In genomic region chr9:119231552-119231951, GRCm38 (mm10) we compare ENCODE assay signal across 25 mouse cellular contexts. TPM values are rescaled to one million over a fixed set of nuclear protein-coding genes. Genes with fewer than 3 reads are reported as not detected.
DNase-seq lines count a peak whose midpoint lies in the region; ATAC-seq and TF ChIP-seq lines count a peak whose summit lies in the region.
"Had no signal": no experiment of that assay in that cellular context is flagged by ENCODE, and none has a peak within 500 bp of the region (broad histone marks: within the 10 kb centered on the region; RNA-seq: fewer than 3 reads in every experiment).

No protein-coding gene starts in this region.

- H3K27me3 ChIP-seq in MEL (ENCODE audit: control insufficient read depth in 1 of 2, insufficient read depth in 2 of 2, low read length in 2 of 2): no peaks in the 10 kb centered on the region
- no peaks in the 10 kb centered on the region for H3K27me3 ChIP-seq in intestine, embryonic 16.5 days (replicated peaks; ENCODE audit: control insufficient read depth, insufficient read depth, low read length)
- no peaks in the 10 kb centered on the region for H3K27me3 ChIP-seq in liver, embryonic 14.5 days (ENCODE audit: control insufficient read depth, insufficient read depth, low read length)
- H3K27me3 ChIP-seq: CH12.LX; embryonic facial prominence, embryonic 15.5 days; heart, embryonic 13.5 days had no signal

- peaks cover 0 to 2% of the 10 kb centered on the region in 2 experiments; a peak in 2 of 4 replicates for H3K36me3 ChIP-seq in MEL (ENCODE audit: control insufficient read depth in 1 of 2, insufficient read depth in 2 of 2, low read length in 2 of 2)
- no peaks in the 10 kb centered on the region for H3K36me3 ChIP-seq in intestine, embryonic 16.5 days (ENCODE audit: control insufficient read depth, insufficient read depth, low read length)
- no peaks in the 10 kb centered on the region for H3K36me3 ChIP-seq in liver, embryonic 14.5 days (replicated peaks; ENCODE audit: control insufficient read depth, insufficient read depth, low read depth)
- H3K36me3 ChIP-seq: embryonic facial prominence, embryonic 15.5 days; forebrain, embryonic 10.5 days had no signal

- peak in 1 of 2 experiments; percentile 34; a peak in 1 of 4 replicates for TF ChIP-seq EP300 in MEL (IDR thresholded peaks at IDR 0.05; ENCODE audit: low read depth in 1 of 2, low read length in 2 of 2)
- no peak for TF ChIP-seq EP300 in liver, embryonic 14.5 days (IDR thresholded peaks at IDR 0.05; ENCODE audit: low read depth)

- TF ChIP-seq RAD21 in MEL (IDR thresholded peaks at IDR 0.05; ENCODE audit: low read depth, low read length): no peak

- H3K4me2 ChIP-seq in intestine, embryonic 16.5 days (ENCODE audit: low read depth, low read length): no peak overlapping the region
- 0 out of 2 replicates have a peak overlapping the region, but pooled peaks have one; percentile 20 for H3K4me2 ChIP-seq in liver, embryonic 14.5 days (ENCODE audit: low read depth)
- H3K4me2 ChIP-seq: embryonic facial prominence, embryonic 15.5 days; heart, embryonic 13.5 days had no signal

- peak; percentile 64; the same call in 1 of the 2 replicates for ATAC-seq in intestine, embryonic 16.5 days
- ATAC-seq in liver, embryonic 14.5 days (ENCODE audit: insufficient read depth): peak; percentile 58; the same call in 1 of the 2 replicates
- peak; percentile 41; the same call in 1 of the 2 replicates for ATAC-seq in megakaryocyte-erythroid progenitor cell, adult 5-6 weeks (replicated peaks; ENCODE audit: low FRiP score, low TSS enrichment, poor library complexity, severe bottlenecking)
- ATAC-seq: forebrain, embryonic 14.5 days; hindbrain, embryonic 16.5 days had no signal

- H3K9me3 ChIP-seq in MEL (replicated peaks; ENCODE audit: insufficient read depth, low read length): no peaks in the 10 kb centered on the region
- H3K9me3 ChIP-seq in intestine, embryonic 16.5 days (ENCODE audit: control insufficient read depth, low read length): no peaks in the 10 kb centered on the region
- H3K9me3 ChIP-seq in liver, embryonic 14.5 days (ENCODE audit: control insufficient read depth, low read length): no peaks in the 10 kb centered on the region
- H3K9me3 ChIP-seq: embryonic facial prominence, embryonic 15.5 days; forebrain, embryonic 10.5 days; heart, embryonic 13.5 days had no signal

- H3K4me1 ChIP-seq in MEL (ENCODE audit: control insufficient read depth in 1 of 2, insufficient read depth in 2 of 2, low read length in 2 of 2): peaks cover 3 to 19% of the 10 kb centered on the region in 2 experiments; a peak in 3 of 4 replicates
- H3K4me1 ChIP-seq in intestine, embryonic 16.5 days (ENCODE audit: control insufficient read depth, insufficient read depth, low read length): no peaks in the 10 kb centered on the region; the same call in 1 of the 2 replicates
- peaks cover 6 to 17% of the 10 kb centered on the region in 2 experiments; a peak in 2 of 4 replicates for H3K4me1 ChIP-seq in liver, embryonic 14.5 days (replicated peaks; ENCODE audit: control insufficient read depth in 2 of 2, insufficient read depth in 2 of 2, low read length in 1 of 2)
- H3K4me1 ChIP-seq: embryonic facial prominence, embryonic 15.5 days; forebrain, embryonic 10.5 days; heart, embryonic 13.5 days had no signal

- no peak overlapping the region for H3K27ac ChIP-seq in MEL (ENCODE audit: control insufficient read depth, low read depth, low read length)
- H3K27ac ChIP-seq in intestine, embryonic 16.5 days (ENCODE audit: low read length): 0 out of 2 replicates have a peak overlapping the region, but pooled peaks have one; percentile 12
- no peak overlapping the region for H3K27ac ChIP-seq in liver, embryonic 14.5 days
- H3K27ac ChIP-seq: embryonic facial prominence, embryonic 15.5 days; forebrain, embryonic 10.5 days; heart, embryonic 13.5 days had no signal

- H3K4me3 ChIP-seq in MEL (ENCODE audit: control insufficient read depth in 1 of 2, insufficient read depth in 1 of 2, low read depth in 2 of 2, low read length in 2 of 2): no peak overlapping the region
- peak overlapping the region; percentile 13 for H3K4me3 ChIP-seq in intestine, embryonic 16.5 days (ENCODE audit: low read length)
- H3K4me3 ChIP-seq in liver, embryonic 14.5 days (ENCODE audit: insufficient read depth in 1 of 2, low read depth in 2 of 2, low read length in 2 of 2): no peak overlapping the region
- H3K4me3 ChIP-seq: embryonic facial prominence, embryonic 15.5 days; erythroblast, embryonic 14.5 days; forebrain, embryonic 10.5 days; heart, embryonic 13.5 days had no signal

- DNase-seq in MEL (ENCODE audit: low read depth, low spot score): peak; percentile 19
- no peak for DNase-seq in liver, embryonic 14.5 days (ENCODE audit: low read depth in 3 of 3, low spot score in 3 of 3)
- no peak for DNase-seq in gastrocnemius, postnatal 25 days
- DNase-seq in lung, postnatal 10 days: no peak
- DNase-seq in adipocyte (ENCODE audit: low spot score): no peak
- DNase-seq: adrenal gland, adult 8-10 months; adrenal gland, postnatal 36 days; cerebellum, adult 2 months; cerebellum, postnatal 10 days; heart, postnatal 36 days had no signal

- 74% methylated on average over 7 of the region's 7 CpGs for WGBS in intestine, embryonic 16.5 days
- WGBS in liver, embryonic 14.5 days (ENCODE audit: insufficient replicate concordance): 52% methylated on average over 7 of the region's 7 CpGs

- no peak overlapping the region for H3K9ac ChIP-seq in MEL (ENCODE audit: control insufficient read depth, low read depth, low read length, poor library complexity, severe bottlenecking)
- H3K9ac ChIP-seq in intestine, embryonic 16.5 days (ENCODE audit: low read depth, low read length): no peak overlapping the region
- no peak overlapping the region for H3K9ac ChIP-seq in liver, embryonic 14.5 days (replicated peaks)
- H3K9ac ChIP-seq: embryonic facial prominence, embryonic 15.5 days; heart, embryonic 13.5 days had no signal

- no peaks in the 10 kb centered on the region for H3K79me2 ChIP-seq in MEL (ENCODE audit: control insufficient read depth, insufficient read depth, low read length, poor library complexity)

- no peak for TF ChIP-seq CTCF in MEL (IDR thresholded peaks at IDR 0.05 in 2 of 3, conservative IDR thresholded peaks at IDR 0.05 in 1 of 3; ENCODE audit: control insufficient read depth in 1 of 3, insufficient read depth in 1 of 3, low read depth in 2 of 3, low read length in 3 of 3, poor library complexity in 1 of 3, severe bottlenecking in 1 of 3)
- TF ChIP-seq CTCF in liver, embryonic 14.5 days (IDR thresholded peaks at IDR 0.05; ENCODE audit: low read depth): no peak

- TF ChIP-seq POLR2A in MEL (IDR thresholded peaks at IDR 0.05; ENCODE audit: control insufficient read depth in 1 of 2, insufficient read depth in 1 of 2, low read depth in 1 of 2, low read length in 2 of 2, poor library complexity in 1 of 2): no peak

TF ChIP-seq in MEL, 35 proteins besides CTCF, POLR2A, EP300 and RAD21:
- TF ChIP-seq TCF12 (IDR thresholded peaks at IDR 0.05; ENCODE audit: low read depth, low read length) (0 out of 2 replicates have a peak, but pooled peaks have one; percentile 36), MEF2A (IDR thresholded peaks at IDR 0.05; ENCODE audit: extremely low read depth, insufficient replicate concordance, low read depth, low read length, poor library complexity, severe bottlenecking) (no peak)

RNA-seq across cellular contexts. Expression of gene Slc22a13, which starts 22.7 kb away (rescaled TPM):
- total RNA-seq in MEL (2012; rRNA removed): not detected in 2 replicates
- polyA plus RNA-seq in MEL (2012; ENCODE audit: insufficient read depth in 1 of 2, insufficient read length in 2 of 2, low read depth in 1 of 2, low replicate concordance in 2 of 2, missing spikeins in 1 of 2): under 1 TPM in 1 of 2 experiments, not detected in 1; 0.04 TPM
- polyA plus RNA-seq in intestine, embryonic 16.5 days (2015; fragmentation: Nextera tagmentation; extraction: Ambion mirVana): not detected in 2 replicates
- 0.02 TPM in 2 replicates for polyA plus RNA-seq in liver, embryonic 14.5 days (2012; rRNA removed)
- not detected in 2 replicates for polyA plus RNA-seq in liver, embryonic 14.5 days (2014; fragmentation: Nextera tagmentation; extraction: Ambion mirVana)
- not detected in 2 replicates for total RNA-seq in megakaryocyte-erythroid progenitor cell, adult 5-6 weeks (2014; fragmentation: Nextera tagmentation)
- total RNA-seq in megakaryocyte-erythroid progenitor cell, adult 5-6 weeks (2017): not detected in 2 replicates
- total RNA-seq in gastrocnemius, postnatal 25 days (2021): not detected
- total RNA-seq: adrenal gland, adult 8-10 months; adrenal gland, postnatal 36 days; CH12.LX; gastrocnemius, adult 8-10 months; gastrocnemius, postnatal 4 days; heart, adult 8-10 months; heart, postnatal 36 days had no signal
- polyA plus RNA-seq: cerebellum, adult 2 months; embryonic facial prominence, embryonic 11.5 days; embryonic facial prominence, embryonic 15.5 days; erythroblast, embryonic 14.5 days; forebrain, embryonic 10.5 days; forebrain, embryonic 14.5 days; heart, embryonic 13.5 days; heart, postnatal 0 days; hindbrain, embryonic 11.5 days; hindbrain, embryonic 16.5 days had no signal
